Mouse (Mus musculus): ENCODE measurements at regions not wholly inside any gene's neighbourhood (a gene's known extent, or its start where the extent isn't known, plus 50 kb on each side); places are given as distances from the start of the nearest gene placed in this dataset.
A peak's percentile ranks its signal among the peaks of the same experiment; 100 is the strongest.

- DNase-seq (ENCODE audit: extremely low read depth), result no peak
- Histone ChIP-seq H3K27ac (ENCODE audit: insufficient read depth, low read depth) (no peak overlapping the region), H3K4me2 (ENCODE audit: insufficient read depth, low read depth, poor library complexity, severe bottlenecking) (no peak overlapping the region), H3K79me2 (replicated peaks; ENCODE audit: control insufficient read depth, extremely low read depth, insufficient read depth, poor library complexity, severe bottlenecking) (no peaks in the 10 kb centered on the region), H3K9ac (ENCODE audit: insufficient read depth, low read depth) (no peak overlapping the region), H3K36me3 (replicated peaks in 1 of 2; ENCODE audit: control insufficient read depth in 1 of 2, insufficient read depth in 1 of 2, low read length in 1 of 2) (no peaks in the 10 kb centered on the region), H3K27me3 (replicated peaks) (no peaks in the 10 kb centered on the region), H3K9me3 (replicated peaks; ENCODE audit: low read length) (no peaks in the 10 kb centered on the region), H3K4me3 (replicated peaks in 1 of 3; ENCODE audit: low read depth in 2 of 3, low read length in 2 of 3, poor library complexity in 1 of 3) (no peak overlapping the region), H3K4me1 (ENCODE audit: control insufficient read depth in 1 of 2, insufficient read depth in 2 of 2) (peaks cover 0 to 23% of the 10 kb centered on the region in 2 experiments; a peak in 2 of 4 replicates)
- no peak for TF ChIP-seq ETS1 (conservative IDR thresholded peaks at IDR 0.05; ENCODE audit: low read depth, low read length)
- in situ Hi-C loops (cut with MboI; ENCODE audit: low pct_ligation_motif_present, low pct_unique_long_range_greater_than_20kb, low sequenced_read_pairs), result no loop called here
- dilution Hi-C loops (cut with MboI; ENCODE audit: extremely low pct_ligation_motif_present, extremely low pct_unique_long_range_greater_than_20kb, low sequenced_read_pairs), result no loop called here
Measured at GRCm38 (mm10) chr4:10604513-10604912, 269.8 kb upstream of the 2610301B20Rik start.

GRCm38 (mm10) chr4:10607855-10608576 lies 266.3 kb upstream of the 2610301B20Rik start:
- DNase-seq (ENCODE audit: extremely low read depth), result peak; percentile 58
- in situ Hi-C loops (cut with MboI; ENCODE audit: low pct_ligation_motif_present, low pct_unique_long_range_greater_than_20kb, low sequenced_read_pairs) (no loop called here), dilution Hi-C loops (cut with MboI; ENCODE audit: extremely low pct_ligation_motif_present, extremely low pct_unique_long_range_greater_than_20kb, low sequenced_read_pairs) (no loop called here)
- Histone ChIP-seq H3K27ac (ENCODE audit: insufficient read depth, low read depth) (no peak overlapping the region), H3K4me1 (ENCODE audit: control insufficient read depth in 1 of 2, insufficient read depth in 2 of 2) (peaks cover 0 to 39% of the 10 kb centered on the region in 2 experiments; a peak in 3 of 4 replicates), H3K27me3 (replicated peaks) (no peaks in the 10 kb centered on the region), H3K9me3 (replicated peaks; ENCODE audit: low read length) (peaks cover 5% of the 10 kb centered on the region), H3K9ac (ENCODE audit: insufficient read depth, low read depth) (no peak overlapping the region), H3K36me3 (replicated peaks in 1 of 2; ENCODE audit: control insufficient read depth in 1 of 2, insufficient read depth in 1 of 2, low read length in 1 of 2) (no peaks in the 10 kb centered on the region), H3K4me3 (replicated peaks in 1 of 3; ENCODE audit: low read depth in 2 of 3, low read length in 2 of 3, poor library complexity in 1 of 3) (no peak overlapping the region), H3K79me2 (replicated peaks; ENCODE audit: control insufficient read depth, extremely low read depth, insufficient read depth, poor library complexity, severe bottlenecking) (no peaks in the 10 kb centered on the region), H3K4me2 (ENCODE audit: insufficient read depth, low read depth, poor library complexity, severe bottlenecking) (peak overlapping the region; percentile 29)
- TF ChIP-seq KAT2A (IDR thresholded peaks at IDR 0.05; ENCODE audit: insufficient replicate concordance, low read length) (no peak), USF1 (IDR thresholded peaks at IDR 0.05; ENCODE audit: low read depth, low read length) (peak; percentile 27; the same call in 1 of the 2 replicates), ELF1 (IDR thresholded peaks at IDR 0.05; ENCODE audit: low read depth, low read length) (peak; percentile 63), CHD1 (IDR thresholded peaks at IDR 0.05; ENCODE audit: low read depth, low read length) (no peak), TCF12 (IDR thresholded peaks at IDR 0.05; ENCODE audit: low read depth, low read length) (peak; percentile 26; the same call in 1 of the 2 replicates), MAFK (IDR thresholded peaks at IDR 0.05; ENCODE audit: insufficient replicate concordance, low read length) (0 out of 2 replicates have a peak, but pooled peaks have one; percentile 27), RCOR1 (conservative IDR thresholded peaks at IDR 0.05; ENCODE audit: low read depth, low read length) (0 out of 2 replicates have a peak, but pooled peaks have one; percentile 57), MEF2A (IDR thresholded peaks at IDR 0.05; ENCODE audit: borderline replicate concordance, low read depth, low read length) (no peak), ZNF384 (IDR thresholded peaks at IDR 0.05; ENCODE audit: low read depth, low read length) (peak; percentile 96), POLR2AphosphoS2 (IDR thresholded peaks at IDR 0.05; ENCODE audit: low read depth, low read length) (no peak), POLR2A (IDR thresholded peaks at IDR 0.05; ENCODE audit: low read depth, low read length) (no peak), E2F4 (IDR thresholded peaks at IDR 0.05; ENCODE audit: insufficient replicate concordance, low read depth, low read length) (no peak), NRF1 (IDR thresholded peaks at IDR 0.05; ENCODE audit: low read depth, low read length) (no peak), JUN (IDR thresholded peaks at IDR 0.05; ENCODE audit: insufficient read depth, low read depth, low read length) (no peak), PAX5 (IDR thresholded peaks at IDR 0.05; ENCODE audit: low read length) (no peak), ETS1 (conservative IDR thresholded peaks at IDR 0.05; ENCODE audit: low read depth, low read length) (peak; percentile 43; the same call in 1 of the 2 replicates), GABPA (IDR thresholded peaks at IDR 0.05; ENCODE audit: insufficient replicate concordance, low read depth, low read length) (no peak), ZC3H11A (IDR thresholded peaks at IDR 0.05; ENCODE audit: low read depth, low read length) (no peak), JUND (conservative IDR thresholded peaks at IDR 0.05; ENCODE audit: low read depth, low read length) (no peak; the same call in 1 of the 2 replicates), CHD2 (IDR thresholded peaks at IDR 0.05; ENCODE audit: low read length) (no peak), NELFE (IDR thresholded peaks at IDR 0.05; ENCODE audit: low read depth, low read length) (no peak), TBP (conservative IDR thresholded peaks at IDR 0.05; ENCODE audit: low read depth, low read length) (no peak), ZMIZ1 (IDR thresholded peaks at IDR 0.05; ENCODE audit: low read depth, low read length) (0 out of 2 replicates have a peak, but pooled peaks have one; percentile 12), BHLHE40 (IDR thresholded peaks at IDR 0.05; ENCODE audit: low read depth, low read length) (peak; percentile 84), USF2 (conservative IDR thresholded peaks at IDR 0.05; ENCODE audit: low read depth, low read length) (no peak), IRF4 (IDR thresholded peaks at IDR 0.05; ENCODE audit: low read depth, low read length) (peak; percentile 53; the same call in 1 of the 2 replicates), MXI1 (IDR thresholded peaks at IDR 0.05; ENCODE audit: low read depth, low read length) (0 out of 2 replicates have a peak, but pooled peaks have one; percentile 46), SMC3 (IDR thresholded peaks at IDR 0.05; ENCODE audit: low read depth, low read length) (no peak), MAX (IDR thresholded peaks at IDR 0.05; ENCODE audit: low read length) (no peak), MYC (IDR thresholded peaks at IDR 0.05; ENCODE audit: low read depth, low read length) (no peak), HCFC1 (IDR thresholded peaks at IDR 0.05; ENCODE audit: low read depth, low read length) (no peak), CTCF (conservative IDR thresholded peaks at IDR 0.05 in 1 of 2, IDR thresholded peaks at IDR 0.05 in 1 of 2; ENCODE audit: low read depth in 2 of 2, low read length in 2 of 2) (no peak)
